ENCODE assay signal across 8 mouse cellular contexts in genomic region chr9:15627384-15627783, GRCm38 (mm10). TPM values are rescaled to one million over a fixed set of nuclear protein-coding genes. Genes with fewer than 3 reads are reported as not detected.
DNase-seq lines count a peak whose midpoint lies in the region; ATAC-seq lines count a peak whose summit lies in the region.

No protein-coding gene starts in this region.

- H3K9ac ChIP-seq in heart, embryonic 14.5 days (ENCODE audit: low read length) = peak overlapping the region; percentile 57
- peak overlapping the region; percentile 51 for H3K9ac ChIP-seq in hindbrain, embryonic 14.5 days
- H3K9ac ChIP-seq in midbrain, embryonic 11.5 days (ENCODE audit: low read length) = peak overlapping the region; percentile 41

- intact Hi-C loops in heart, postnatal 14 days (cut with DNase I) = no loop called here

- no peak for ATAC-seq in heart, embryonic 14.5 days (ENCODE audit: insufficient number of reproducible peaks, insufficient read depth, low FRiP score, low read depth)
- no peak; the same call in 1 of the 2 replicates for ATAC-seq in hindbrain, embryonic 14.5 days (ENCODE audit: low FRiP score)
- ATAC-seq in midbrain, embryonic 11.5 days (ENCODE audit: low FRiP score) = peak; percentile 66

- H3K9me3 ChIP-seq in heart, embryonic 14.5 days (ENCODE audit: control insufficient read depth, low read length) = 0 out of 2 replicates have a peak, but pooled peaks cover 3% of the 10 kb centered on the region
- no peaks in the 10 kb centered on the region for H3K9me3 ChIP-seq in embryonic facial prominence, embryonic 10.5 days
- 0 out of 2 replicates have a peak, but pooled peaks cover 3% of the 10 kb centered on the region for H3K9me3 ChIP-seq in hindbrain, embryonic 14.5 days (ENCODE audit: control insufficient read depth, low read length)
- no peaks in the 10 kb centered on the region for H3K9me3 ChIP-seq in midbrain, embryonic 11.5 days (ENCODE audit: control insufficient read depth, low read length)

- no peaks in the 10 kb centered on the region for H3K36me3 ChIP-seq in heart, embryonic 14.5 days (ENCODE audit: control insufficient read depth, insufficient read depth, low read length)
- no peaks in the 10 kb centered on the region for H3K36me3 ChIP-seq in embryonic facial prominence, embryonic 10.5 days (replicated peaks)
- H3K36me3 ChIP-seq in hindbrain, embryonic 14.5 days (replicated peaks; ENCODE audit: control insufficient read depth, insufficient read depth) = no peaks in the 10 kb centered on the region
- no peaks in the 10 kb centered on the region for H3K36me3 ChIP-seq in midbrain, embryonic 11.5 days (ENCODE audit: control insufficient read depth, insufficient read depth, low read length)

- no peaks in the 10 kb centered on the region for H3K27me3 ChIP-seq in heart, embryonic 14.5 days (ENCODE audit: control insufficient read depth, insufficient read depth, low read length)
- H3K27me3 ChIP-seq in embryonic facial prominence, embryonic 10.5 days (replicated peaks; ENCODE audit: low read depth, poor library complexity, severe bottlenecking) = peaks cover 15% of the 10 kb centered on the region
- H3K27me3 ChIP-seq in hindbrain, embryonic 14.5 days (ENCODE audit: control insufficient read depth, insufficient read depth, low read length) = no peaks in the 10 kb centered on the region
- no peaks in the 10 kb centered on the region for H3K27me3 ChIP-seq in midbrain, embryonic 11.5 days (ENCODE audit: control insufficient read depth, insufficient read depth, low read length)

- 14% methylated on average over 5 of the region's 5 CpGs for WGBS in heart, embryonic 14.5 days
- WGBS in embryonic facial prominence, embryonic 10.5 days = 18% methylated on average over 5 of the region's 5 CpGs
- 18% methylated on average over 5 of the region's 5 CpGs for WGBS in hindbrain, embryonic 14.5 days
- 21% methylated on average over 5 of the region's 5 CpGs for WGBS in midbrain, embryonic 11.5 days

- no peak overlapping the region for H3K27ac ChIP-seq in heart, embryonic 14.5 days (replicated peaks in 1 of 2; ENCODE audit: control insufficient read depth in 1 of 2, insufficient read depth in 1 of 2, low read depth in 2 of 2, low read length in 2 of 2)
- H3K27ac ChIP-seq in embryonic facial prominence, embryonic 10.5 days (replicated peaks) = 0 out of 2 replicates have a peak overlapping the region, but pooled peaks have one; percentile 44
- H3K27ac ChIP-seq in hindbrain, embryonic 14.5 days = no peak overlapping the region
- H3K27ac ChIP-seq in midbrain, embryonic 11.5 days (ENCODE audit: low read depth, low read length) = no peak overlapping the region

- H3K4me2 ChIP-seq in heart, embryonic 14.5 days (ENCODE audit: low read length) = peak overlapping the region; percentile 83
- peak overlapping the region; percentile 71 for H3K4me2 ChIP-seq in hindbrain, embryonic 14.5 days (replicated peaks)
- peak overlapping the region; percentile 61 for H3K4me2 ChIP-seq in midbrain, embryonic 11.5 days

- H3K4me1 ChIP-seq in heart, embryonic 14.5 days (ENCODE audit: control insufficient read depth in 2 of 2, insufficient read depth in 2 of 2, low read length in 2 of 2) = peaks cover 2 to 5% of the 10 kb centered on the region in 2 experiments; a peak in 2 of 4 replicates
- H3K4me1 ChIP-seq in embryonic facial prominence, embryonic 10.5 days = peaks cover 9% of the 10 kb centered on the region
- peaks cover 4% of the 10 kb centered on the region; the same call in 1 of the 2 replicates for H3K4me1 ChIP-seq in hindbrain, embryonic 14.5 days (replicated peaks; ENCODE audit: control insufficient read depth, insufficient read depth, low read length)
- peaks cover 6% of the 10 kb centered on the region for H3K4me1 ChIP-seq in midbrain, embryonic 11.5 days (ENCODE audit: control insufficient read depth, insufficient read depth, low read length)

- H3K4me3 ChIP-seq in heart, embryonic 14.5 days (ENCODE audit: control insufficient read depth in 1 of 2, insufficient read depth in 1 of 2, low read depth in 1 of 2, low read length in 2 of 2) = peak overlapping the region; percentile 25 to 34; a peak in 3 of 4 replicates
- peak overlapping the region; percentile 58 for H3K4me3 ChIP-seq in embryonic facial prominence, embryonic 10.5 days
- H3K4me3 ChIP-seq in hindbrain, embryonic 14.5 days (replicated peaks; ENCODE audit: low read length) = peak overlapping the region; percentile 23
- H3K4me3 ChIP-seq in midbrain, embryonic 11.5 days (ENCODE audit: low read depth, low read length) = peak overlapping the region; percentile 25

- DNase-seq in heart, postnatal 14 days = no peak
- DNase-seq in embryonic facial prominence, embryonic 10.5 days (ENCODE audit: low spot score) = no peak
- no peak for DNase-seq in hindbrain, embryonic 14.5 days (ENCODE audit: low spot score)
- DNase-seq in midbrain, embryonic 11.5 days (ENCODE audit: low spot score, missing footprints) = no peak
- DNase-seq in spleen, adult 12 weeks (ENCODE audit: low spot score) = no peak
- DNase-seq in right cerebral cortex, postnatal 14 days = no peak
- no peak for DNase-seq in cerebellum, adult 11-12 months

RNA-seq across cellular contexts. Expression of gene Deup1, which starts 0.3 kb away (rescaled TPM):
- 0.15 and 0.20 TPM in 2 replicates for polyA plus RNA-seq in heart, embryonic 14.5 days (2014; fragmentation: Nextera tagmentation; extraction: Ambion mirVana)
- total RNA-seq in heart, postnatal 14 days (2021) = under 1 TPM; 0.24 to 0.26 TPM
- 0.59 TPM in 2 replicates for polyA plus RNA-seq in embryonic facial prominence, embryonic 10.5 days (2016; fragmentation: Nextera tagmentation; extraction: Ambion mirVana)
- polyA plus RNA-seq in hindbrain, embryonic 14.5 days (2014; fragmentation: Nextera tagmentation; extraction: Ambion mirVana) = 1.5 and 2.8 TPM in 2 replicates
- 0.32 and 0.52 TPM in 2 replicates for polyA plus RNA-seq in midbrain, embryonic 11.5 days (2014; fragmentation: Nextera tagmentation; extraction: Ambion mirVana)
